Mouse (Mus musculus): Measurements from ENCODE around the gene Kansl3. TPM values are rescaled to one million over a fixed set of nuclear protein-coding genes. Genes with fewer than 3 reads are reported as not detected.

The Kansl3 gene
- polyA plus RNA-seq, 1 experiment from 2014 or later = 41.9 TPM

- no peak for ATAC-seq
- 92% methylated on average over 11 of the region's 11 CpGs for WGBS
Measured at GRCm38 (mm10) chr1:36314959-36315775, 53.8 kb downstream of the Kansl3 start.

GRCm38 (mm10) chr1:36309498-36309901 is 59.5 kb downstream of the Kansl3 start:
- Histone ChIP-seq H3K4me3 (replicated peaks) (no peak overlapping the region), H3K27ac (no peak overlapping the region), H3K36me3 (no peaks in the 10 kb centered on the region), H3K4me2 (replicated peaks) (peak overlapping the region; percentile 90; the same call in 1 of the 2 replicates), H3K4me1 (replicated peaks) (peaks cover 14% of the 10 kb centered on the region), H3K9me3 (no peaks in the 10 kb centered on the region), H3K27me3 (peaks cover 20% of the 10 kb centered on the region), H3K9ac (replicated peaks) (no peak overlapping the region)
- ATAC-seq = no peak
- 16% methylated on average over 3 of the region's 3 CpGs for WGBS

More at GRCm38 (mm10) chr1:36314959-36315775, 53.8 kb downstream of the Kansl3 start:
- Histone ChIP-seq H3K4me1 (replicated peaks) (no peaks in the 10 kb centered on the region), H3K27me3 (0 out of 2 replicates have a peak, but pooled peaks cover 2% of the 10 kb centered on the region), H3K27ac (no peak overlapping the region), H3K4me3 (replicated peaks) (no peak overlapping the region), H3K9ac (replicated peaks) (no peak overlapping the region), H3K36me3 (peaks cover 4% of the 10 kb centered on the region; the same call in 1 of the 2 replicates), H3K9me3 (no peaks in the 10 kb centered on the region), H3K4me2 (replicated peaks) (no peak overlapping the region)

- Histone ChIP-seq H3K27ac (no peak overlapping the region), H3K9me3 (no peaks in the 10 kb centered on the region), H3K27me3 (peaks cover 23% of the 10 kb centered on the region), H3K36me3 (no peaks in the 10 kb centered on the region), H3K9ac (replicated peaks) (no peak overlapping the region), H3K4me1 (replicated peaks) (peaks cover 14% of the 10 kb centered on the region), H3K4me3 (replicated peaks) (no peak overlapping the region), H3K4me2 (replicated peaks) (peak overlapping the region; percentile 90)
- WGBS = 61% methylated on average over 9 of the region's 9 CpGs
- ATAC-seq = no peak
Measured at GRCm38 (mm10) chr1:36308966-36309475, 60.0 kb downstream of the Kansl3 start.

GRCm38 (mm10) chr1:36308451-36308901 is 60.5 kb downstream of the Kansl3 start:
- no peak for ATAC-seq
- Histone ChIP-seq H3K9me3 (no peaks in the 10 kb centered on the region), H3K27ac (no peak overlapping the region), H3K4me3 (replicated peaks) (peak overlapping the region; percentile 56), H3K9ac (replicated peaks) (peak overlapping the region; percentile 66), H3K36me3 (no peaks in the 10 kb centered on the region), H3K4me1 (replicated peaks) (peaks cover 14% of the 10 kb centered on the region), H3K27me3 (peaks cover 23% of the 10 kb centered on the region), H3K4me2 (replicated peaks) (peak overlapping the region; percentile 90)
- WGBS = 4% methylated on average over 12 of the region's 12 CpGs

GRCm38 (mm10) chr1:36307495-36308280 is 61.3 kb downstream of the Kansl3 start, which contains the start of gene Arid5a:
TSS of gene Arid5a (plus strand) at chr1:36307733.
- ATAC-seq = peak; percentile 92
- Histone ChIP-seq H3K9me3 (no peaks in the 10 kb centered on the region), H3K36me3 (no peaks in the 10 kb centered on the region), H3K4me2 (replicated peaks) (peak within 1 kb of the TSS; percentile 90), H3K27me3 (peaks cover 23% of the 10 kb centered on the region), H3K9ac (replicated peaks) (peak within 1 kb of the TSS; percentile 66), H3K27ac (0 out of 2 replicates have a peak within 1 kb of the TSS, but pooled peaks have one; percentile 9), H3K4me3 (replicated peaks) (peak within 1 kb of the TSS; percentile 56), H3K4me1 (replicated peaks) (peaks cover 19% of the 10 kb centered on the region)
- under 1% methylated on average over 65 of the region's 65 CpGs for WGBS

GRCm38 (mm10) chr1:36307121-36307494 is 61.9 kb downstream of the Kansl3 start:
- WGBS = 72% methylated on average over 7 of the region's 7 CpGs
- peak; percentile 22; the same call in 1 of the 2 replicates for ATAC-seq

GRCm38 (mm10) chr1:36306120-36306519 is 62.9 kb downstream of the Kansl3 start:
- Histone ChIP-seq H3K27ac (no peak overlapping the region), H3K4me1 (replicated peaks) (peaks cover 19% of the 10 kb centered on the region), H3K36me3 (no peaks in the 10 kb centered on the region), H3K9me3 (no peaks in the 10 kb centered on the region), H3K9ac (replicated peaks) (no peak overlapping the region), H3K27me3 (peaks cover 34% of the 10 kb centered on the region), H3K4me2 (replicated peaks) (no peak overlapping the region), H3K4me3 (replicated peaks) (no peak overlapping the region)
- no peak for ATAC-seq
- 74% methylated on average over 6 of the region's 6 CpGs for WGBS

More at GRCm38 (mm10) chr1:36307121-36307494, 61.9 kb downstream of the Kansl3 start:
- no peaks in the 10 kb centered on the region for H3K36me3 ChIP-seq
- H3K27me3 ChIP-seq = peaks cover 26% of the 10 kb centered on the region
- H3K4me1 ChIP-seq (replicated peaks) = peaks cover 19% of the 10 kb centered on the region
- no peak overlapping the region for H3K4me2 ChIP-seq (replicated peaks)
- no peaks in the 10 kb centered on the region for H3K9me3 ChIP-seq
- no peak overlapping the region for H3K27ac ChIP-seq
- H3K9ac ChIP-seq (replicated peaks) = no peak overlapping the region
- no peak overlapping the region for H3K4me3 ChIP-seq (replicated peaks)

- H3K4me3 ChIP-seq (replicated peaks) = no peak overlapping the region
- WGBS = 78% methylated on average over 7 of the region's 7 CpGs
- H3K9me3 ChIP-seq = no peaks in the 10 kb centered on the region
- no peaks in the 10 kb centered on the region for H3K36me3 ChIP-seq
- H3K9ac ChIP-seq (replicated peaks) = no peak overlapping the region
- H3K4me2 ChIP-seq (replicated peaks) = no peak overlapping the region
- peaks cover 38% of the 10 kb centered on the region for H3K27me3 ChIP-seq
- ATAC-seq = no peak
- peaks cover 19% of the 10 kb centered on the region for H3K4me1 ChIP-seq (replicated peaks)
- no peak overlapping the region for H3K27ac ChIP-seq
Measured at GRCm38 (mm10) chr1:36304764-36305163, 64.2 kb downstream of the Kansl3 start.

- Histone ChIP-seq H3K9me3 (no peaks in the 10 kb centered on the region), H3K27ac (0 out of 2 replicates have a peak overlapping the region, but pooled peaks have one; percentile 15)
Measured at GRCm38 (mm10) chr1:36303381-36304320, 65.3 kb downstream of the Kansl3 start.

GRCm38 (mm10) chr1:36302957-36303356 is 66.0 kb downstream of the Kansl3 start:
- 0 out of 2 replicates have a peak, but pooled peaks have one; percentile 1 for ATAC-seq
- H3K9ac ChIP-seq (replicated peaks) = peak overlapping the region; percentile 54
- no peaks in the 10 kb centered on the region for H3K9me3 ChIP-seq
- 0 out of 2 replicates have a peak overlapping the region, but pooled peaks have one; percentile 15 for H3K27ac ChIP-seq
- peak overlapping the region; percentile 61 for H3K4me2 ChIP-seq (replicated peaks)
- peaks cover 25% of the 10 kb centered on the region for H3K27me3 ChIP-seq
- no peaks in the 10 kb centered on the region for H3K36me3 ChIP-seq
- peaks cover 8% of the 10 kb centered on the region for H3K4me1 ChIP-seq (replicated peaks)
- 21% methylated on average over 8 of the region's 9 CpGs for WGBS
- peak overlapping the region; percentile 34 for H3K4me3 ChIP-seq (replicated peaks)

More at GRCm38 (mm10) chr1:36303381-36304320, 65.3 kb downstream of the Kansl3 start:
- Histone ChIP-seq H3K4me3 (replicated peaks) (peak overlapping the region; percentile 34), H3K4me1 (replicated peaks) (peaks cover 15% of the 10 kb centered on the region), H3K27me3 (peaks cover 27% of the 10 kb centered on the region), H3K4me2 (replicated peaks) (peak overlapping the region; percentile 61), H3K9ac (replicated peaks) (peak overlapping the region; percentile 54), H3K36me3 (no peaks in the 10 kb centered on the region)
- peak; percentile 46 for ATAC-seq
- WGBS = 10% methylated on average over 30 of the region's 30 CpGs

GRCm38 (mm10) chr1:36302273-36302672 is 66.7 kb downstream of the Kansl3 start:
- Histone ChIP-seq H3K4me2 (replicated peaks) (no peak overlapping the region), H3K36me3 (no peaks in the 10 kb centered on the region), H3K27ac (no peak overlapping the region), H3K27me3 (peaks cover 25% of the 10 kb centered on the region), H3K9ac (replicated peaks) (no peak overlapping the region), H3K9me3 (no peaks in the 10 kb centered on the region), H3K4me1 (replicated peaks) (peaks cover 8% of the 10 kb centered on the region), H3K4me3 (replicated peaks) (no peak overlapping the region)
- no peak for ATAC-seq
- 79% methylated on average over 8 of the region's 8 CpGs for WGBS
